Mouse (Mus musculus) liver, embryonic 12.5 days (tissue): Measurements from ENCODE around the gene Gm21671. TPM values are rescaled to one million over a fixed set of nuclear protein-coding genes. Genes with fewer than 3 reads are reported as not detected.
A peak's percentile ranks its signal among the peaks of the same experiment; 100 is the strongest.
"Not testable (repeated sequence)": the region's sequence is repeated elsewhere in the genome, so short reads cannot be mapped to it uniquely, and the experiment has no call there.

ENCODE experiments used
- ATAC-seq: fragments of 200-750 bp; cut with Nextera tagmentation; 2 replicates; pipeline ENCODE4 v1.8.0; 2017; ENCODE audit warnings: moderate number of reproducible peaks, mild to moderate bottlenecking, moderate library complexity
- H3K27ac ChIP-seq: fragments of 300-500 bp; sonication (generic); 2 replicates; pipeline ENCODE4 v1.5.1; 2016; ENCODE audit warnings: mild to moderate bottlenecking
- H3K27me3 ChIP-seq: fragments of 300-500 bp; sonication (generic); replicated peaks from 2 replicates; pipeline ENCODE4 v1.6.1; 2016; ENCODE audit warnings: mild to moderate bottlenecking, moderate library complexity
- H3K36me3 ChIP-seq: fragments of 300-500 bp; sonication (generic); 2 replicates; pipeline ENCODE4 v1.6.1; 2016; ENCODE audit warnings: mild to moderate bottlenecking, moderate library complexity
- H3K4me1 ChIP-seq: fragments of 300-500 bp; sonication (generic); 2 replicates; pipeline ENCODE4 v1.6.1; 2016
- H3K4me2 ChIP-seq: fragments of 300-500 bp; sonication (generic); 2 replicates; pipeline ENCODE4 v1.6.1; 2016; ENCODE audit warnings: mild to moderate bottlenecking, moderate library complexity
- H3K4me3 ChIP-seq: fragments of 300-500 bp; sonication (generic); 2 replicates; pipeline ENCODE4 v1.5.1; 2016; ENCODE audit warnings: mild to moderate bottlenecking, moderate library complexity
- H3K9ac ChIP-seq: fragments of 300-500 bp; sonication (generic); 2 replicates; pipeline ENCODE4 v1.6.1; 2016; ENCODE audit warnings: mild to moderate bottlenecking, moderate library complexity
- H3K9me3 ChIP-seq: fragments of 300-500 bp; sonication (generic); replicated peaks from 2 replicates; pipeline ENCODE4 v1.6.1; 2016; ENCODE audit warnings: mild to moderate bottlenecking, moderate library complexity
- WGBS: fragments of 180-500 bp; shearing (Covaris S2); methylation state at CpG from one replicate; pipeline ENCODE4 v1.1.7; 2016; ENCODE audit not compliant: insufficient replicate concordance; 5-methylcytosine and 5-hydroxymethylcytosine counted together
- polyA plus RNA-seq: library from polyadenylated mRNA; unstranded; fragments of >200 nt; fragmentation: Nextera tagmentation; extraction: Ambion mirVana; gene quantifications from 2 replicates; pipeline ENCODE4 v1.2.1, GENCODE M21; 2016

The Gm21671 gene
- not detected in 2 replicates for polyA plus RNA-seq

- WGBS: 56% methylated on average over 2 of the region's 2 CpGs
- not testable (repeated sequence) for H3K27me3 ChIP-seq, H3K9me3 ChIP-seq, H3K4me3 ChIP-seq, ATAC-seq, H3K27ac ChIP-seq, H3K4me2 ChIP-seq, H3K36me3 ChIP-seq, H3K4me1 ChIP-seq, H3K9ac ChIP-seq
Measured at GRCm38 (mm10) chr5:25954317-25954716, at the start of gene Gm21671. Gm21671 (minus strand) TSS chr5:25954417.

DNA sequence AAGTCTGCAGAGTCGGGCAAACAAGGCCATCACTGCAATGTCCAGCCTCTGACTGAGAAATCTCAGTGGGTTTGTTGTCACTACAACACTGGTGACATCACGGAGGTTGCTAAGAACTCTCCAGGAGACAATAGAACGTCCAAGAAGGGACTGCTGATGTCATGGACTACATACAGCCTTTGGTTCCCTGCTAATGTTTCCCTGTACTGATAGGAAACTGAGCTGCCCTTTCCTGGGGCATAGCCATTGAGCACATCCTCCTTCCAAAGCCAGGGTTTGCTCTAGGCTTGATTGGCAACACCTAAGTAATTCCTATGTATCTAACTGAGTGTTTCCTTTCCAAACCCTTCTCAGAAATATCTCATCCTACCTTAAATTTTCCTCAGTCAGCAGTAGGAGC, 34.3 kb upstream of the Gm21671 start, which contains the start of gene Gm21698:
Gm21698 (minus strand) TSS at position 101 of the 400 bp plus-strand sequence.
- not testable (repeated sequence) for H3K9me3 ChIP-seq, H3K4me2 ChIP-seq, H3K9ac ChIP-seq, H3K4me1 ChIP-seq, H3K36me3 ChIP-seq, H3K4me3 ChIP-seq, ATAC-seq, H3K27me3 ChIP-seq, H3K27ac ChIP-seq
- WGBS: no CpG with 5 or more reads among the region's 3 CpGs

- H3K4me2 ChIP-seq, H3K9ac ChIP-seq, ATAC-seq, H3K9me3 ChIP-seq, H3K27me3 ChIP-seq, H3K4me1 ChIP-seq, H3K36me3 ChIP-seq, H3K27ac ChIP-seq, H3K4me3 ChIP-seq: not testable (repeated sequence)
- no CpG with 5 or more reads among the region's 2 CpGs for WGBS
Measured at GRCm38 (mm10) chr5:25972563-25972962, 18.3 kb upstream of the Gm21671 start, which contains the start of gene Gm21680. Gm21680 (minus strand) TSS chr5:25972663.

GRCm38 (mm10) chr5:25957050-25957449, 2.8 kb upstream of the Gm21671 start:
- ATAC-seq, H3K36me3 ChIP-seq, H3K9me3 ChIP-seq, H3K27ac ChIP-seq, H3K4me1 ChIP-seq, H3K27me3 ChIP-seq, H3K4me3 ChIP-seq, H3K9ac ChIP-seq: not testable (repeated sequence)
- WGBS: 34% methylated on average over 17 of the region's 17 CpGs
- 0 out of 2 replicates have a peak overlapping the region, but pooled peaks have one; percentile 20 for H3K4me2 ChIP-seq

DNA sequence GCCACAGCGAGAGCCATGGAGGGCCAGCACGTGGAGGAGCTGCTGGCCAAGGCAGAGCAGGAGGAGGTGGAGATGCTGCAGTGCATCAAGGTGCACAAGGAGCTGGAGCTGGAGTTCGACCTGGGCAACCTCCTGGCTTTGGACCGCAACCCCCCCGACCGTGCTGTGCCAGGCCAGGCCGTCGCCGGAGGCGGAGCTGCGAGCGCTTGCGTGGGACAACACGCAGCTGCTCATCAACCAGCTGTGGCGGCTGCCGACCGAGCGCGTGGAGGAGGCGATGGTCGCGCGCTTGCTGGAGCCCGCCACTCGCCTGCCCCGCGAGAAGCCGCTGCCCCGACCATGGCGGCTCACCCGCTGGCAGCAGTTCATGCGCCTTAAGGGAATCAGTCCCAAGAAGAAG, 2.4 kb upstream of the Gm21671 start:
- H3K9ac ChIP-seq, H3K9me3 ChIP-seq, H3K27me3 ChIP-seq, H3K27ac ChIP-seq, H3K4me1 ChIP-seq, ATAC-seq, H3K36me3 ChIP-seq, H3K4me3 ChIP-seq: not testable (repeated sequence)
- WGBS: 19% methylated on average over 32 of the region's 32 CpGs
- 0 out of 2 replicates have a peak overlapping the region, but pooled peaks have one; percentile 20 for H3K4me2 ChIP-seq

- H3K9ac ChIP-seq, H3K4me3 ChIP-seq, H3K4me2 ChIP-seq, H3K27ac ChIP-seq, H3K9me3 ChIP-seq, H3K36me3 ChIP-seq, ATAC-seq, H3K27me3 ChIP-seq, H3K4me1 ChIP-seq: not testable (repeated sequence)
- WGBS: 56% methylated on average over 2 of the region's 2 CpGs
Measured at GRCm38 (mm10) chr5:25945391-25945790, 8.8 kb downstream of the Gm21671 start.

GRCm38 (mm10) chr5:25942281-25942680, 11.9 kb downstream of the Gm21671 start, which contains the start of gene Gm21663:
Gm21663 (minus strand) TSS chr5:25942381.
- not testable (repeated sequence) for H3K9me3 ChIP-seq, H3K36me3 ChIP-seq, H3K4me1 ChIP-seq, H3K27me3 ChIP-seq, H3K4me3 ChIP-seq, H3K4me2 ChIP-seq, H3K9ac ChIP-seq, ATAC-seq, H3K27ac ChIP-seq
- WGBS: 39% methylated on average over 2 of the region's 2 CpGs

Other genes starting within 250 kb of the Gm21671 start
- gene Xrcc2, start 248.6 kb downstream of the Gm21671 start, polyA plus RNA-seq: 8.0 and 8.9 TPM in 2 replicates
- 0.91 and 1.0 TPM in 2 replicates for gene Actr3b, start 194.4 kb downstream of the Gm21671 start, polyA plus RNA-seq
- gene Gm21663, start 12.0 kb downstream of the Gm21671 start, polyA plus RNA-seq: not detected in 2 replicates
- gene Gm21680, start 18.2 kb upstream of the Gm21671 start, polyA plus RNA-seq: not detected in 2 replicates
- gene Gm21698, start 34.2 kb upstream of the Gm21671 start, polyA plus RNA-seq: 0.06 TPM in 1 of 2 replicates, not detected in the other
- not detected in 2 replicates for gene Gm1979, start 50.4 kb upstream of the Gm21671 start, polyA plus RNA-seq
- not detected in 2 replicates for gene Gm5862, start 68.5 kb upstream of the Gm21671 start, polyA plus RNA-seq
- 0.06 TPM in 1 of 2 replicates, not detected in the other for gene Speer4a, start 85.1 kb upstream of the Gm21671 start, polyA plus RNA-seq
- gene Gm7347, start 104.2 kb upstream of the Gm21671 start, polyA plus RNA-seq: not detected in 2 replicates
- gene Gm10471, start 134.9 kb upstream of the Gm21671 start, polyA plus RNA-seq: not detected in 2 replicates
- gene 5031410I06Rik, start 150.9 kb upstream of the Gm21671 start, polyA plus RNA-seq: 0.06 TPM in 1 of 2 replicates, not detected in the other
- gene Gm10220, start 167.0 kb upstream of the Gm21671 start, polyA plus RNA-seq: not detected in 2 replicates